Mouse (Mus musculus): ENCODE data around the gene Akr1a1.

DNA sequence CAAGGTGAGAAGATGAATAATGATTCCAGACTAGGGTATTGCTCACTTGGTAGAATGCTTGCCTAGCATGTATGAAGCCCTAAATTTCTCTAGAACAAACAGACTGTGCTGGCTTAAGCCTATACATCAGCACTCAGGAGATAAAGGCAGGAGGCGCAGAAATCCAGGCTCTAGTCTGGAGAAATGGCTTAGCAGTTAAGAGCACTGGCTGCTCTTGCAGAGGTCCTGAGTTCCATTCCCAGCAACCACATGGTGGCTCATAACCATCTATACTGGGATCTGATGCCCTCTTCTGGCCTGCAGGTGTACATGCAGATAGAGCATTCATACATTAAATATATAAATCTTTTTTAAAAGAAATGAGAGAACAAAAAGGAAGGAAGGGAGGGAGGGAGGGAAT, 9.4 kb downstream of the Akr1a1 start:
- TF ChIP-seq POLR2A (IDR thresholded peaks at IDR 0.05; ENCODE audit: borderline replicate concordance, insufficient read depth, low read length) (no peak), CTCF (IDR thresholded peaks at IDR 0.05; ENCODE audit: borderline replicate concordance, insufficient read depth, low read depth, low read length) (no peak)

Data from cerebellum, adult 2 months (tissue).